Mouse (Mus musculus) forebrain, postnatal 0 days (tissue): Measurements from ENCODE around the gene Rph3al. TPM values are rescaled to one million over a fixed set of nuclear protein-coding genes. Genes with fewer than 3 reads are reported as not detected.
A peak's percentile ranks its signal among the peaks of the same experiment; 100 is the strongest.

Experiments used
- ATAC-seq: fragments of 200-750 bp; cut with Nextera tagmentation; 2 replicates; pipeline ENCODE4 v1.8.0; 2017; ENCODE audit warnings: mild to moderate bottlenecking, moderate library complexity
- DNase-seq: peaks from one replicate; pipeline ENCODE4 v3.0.0-alpha.2; 2015
- H3K27ac ChIP-seq: fragments of 300-500 bp; sonication (generic); 2 replicates; pipeline ENCODE4 v1.5.1; 2014; ENCODE audit warnings: low read depth, mild to moderate bottlenecking, antibody characterized with exemption, low read length, moderate library complexity, mixed read lengths
- H3K27me3 ChIP-seq: fragments of 300-500 bp; sonication (generic); 2 replicates; pipeline ENCODE4 v1.6.1; 2014; ENCODE audit warnings: mild to moderate bottlenecking, low read length, mixed read lengths; ENCODE audit not compliant: insufficient read depth
- H3K36me3 ChIP-seq: fragments of 300-500 bp; sonication (generic); 2 replicates; pipeline ENCODE4 v1.6.1; 2014; ENCODE audit warnings: mild to moderate bottlenecking, moderate library complexity; ENCODE audit not compliant: insufficient read depth
- H3K4me1 ChIP-seq: fragments of 300-500 bp; sonication (generic); 2 replicates; pipeline ENCODE4 v1.6.1; 2014; ENCODE audit warnings: antibody characterized with exemption; ENCODE audit not compliant: insufficient read depth
- H3K4me2 ChIP-seq: fragments of 300-500 bp; sonication (generic); 2 replicates; pipeline ENCODE4 v1.6.1; 2014; ENCODE audit warnings: low read depth, mild to moderate bottlenecking, moderate library complexity
- H3K4me3 ChIP-seq: fragments of 300-500 bp; sonication (generic); 2 replicates; pipeline ENCODE4 v1.5.1; 2014; ENCODE audit warnings: low read depth, low read length, mixed read lengths
- H3K9ac ChIP-seq: fragments of 300-500 bp; sonication (generic); 2 replicates; pipeline ENCODE4 v1.6.1; 2014; ENCODE audit warnings: mild to moderate bottlenecking
- H3K9me3 ChIP-seq: fragments of 300-500 bp; sonication (generic); 2 replicates; pipeline ENCODE4 v1.6.1; 2016; ENCODE audit warnings: low read length
- CTCF ChIP-seq: sonication (generic); IDR thresholded peaks from 2 replicates; pipeline ENCODE4 v1.5.1; 2016; ENCODE audit warnings: antibody characterized with exemption, control low read depth, low read depth
- WGBS: fragments of 180-500 bp; shearing (Covaris S2); extraction: QIAGEN DNeasy Blood & Tissue Kit; methylation state at CpG from one replicate; pipeline ENCODE4 v1.1.7; 2014; 5-methylcytosine and 5-hydroxymethylcytosine counted together
- polyA plus RNA-seq: library from polyadenylated mRNA; unstranded; fragments of >200 nt; fragmentation: Nextera tagmentation; extraction: Ambion mirVana; gene quantifications from 2 replicates; pipeline ENCODE4 v1.2.1, GENCODE M21; 2015
- total RNA-seq: library from RNA; depleted of rRNA; stranded (reverse); fragments of >200 nt; gene quantifications from 2 replicates; pipeline ENCODE4 v1.2.3, GENCODE M21; 2014; rRNA removed

The Rph3al gene
- 1.4 and 1.9 TPM in 2 replicates for total RNA-seq
- polyA plus RNA-seq: 1.5 and 2.4 TPM in 2 replicates

- H3K4me1 ChIP-seq: no peaks in the 10 kb centered on the region
- TF ChIP-seq CTCF: no peak
- H3K27ac ChIP-seq: no peak within 1 kb of the TSS; the same call in 1 of the 2 replicates
- H3K9me3 ChIP-seq: no peaks in the 10 kb centered on the region
- no peak within 1 kb of the TSS for H3K9ac ChIP-seq
- no peak for ATAC-seq
- no peak within 1 kb of the TSS for H3K4me2 ChIP-seq
- H3K27me3 ChIP-seq: no peaks in the 10 kb centered on the region
- no peak within 1 kb of the TSS for H3K4me3 ChIP-seq
- no peaks in the 10 kb centered on the region for H3K36me3 ChIP-seq
- WGBS: 69% methylated on average over 6 of the region's 6 CpGs
- DNase-seq: no peak
These were observed at the start of gene Rph3al for GRCm38 (mm10) chr11:75938379-75938906. Rph3al (minus strand) TSS chr11:75938429.

GRCm38 (mm10) chr11:75985948-75986347, 47.7 kb upstream of the Rph3al start:
- Histone ChIP-seq H3K27me3 (no peaks in the 10 kb centered on the region), H3K36me3 (no peaks in the 10 kb centered on the region), H3K27ac (no peak overlapping the region), H3K4me2 (no peak overlapping the region), H3K9ac (no peak overlapping the region), H3K4me1 (no peaks in the 10 kb centered on the region), H3K9me3 (no peaks in the 10 kb centered on the region), H3K4me3 (no peak overlapping the region)
- DNase-seq: no peak
- WGBS: 77% methylated on average over 7 of the region's 7 CpGs
- TF ChIP-seq CTCF: no peak
- ATAC-seq: no peak

GRCm38 (mm10) chr11:75984581-75984980, 46.4 kb upstream of the Rph3al start:
- H3K4me1 ChIP-seq: no peaks in the 10 kb centered on the region
- 71% methylated on average over 1 of the region's 1 CpGs for WGBS
- ATAC-seq (no peak), DNase-seq (no peak)
- no peaks in the 10 kb centered on the region for H3K27me3 ChIP-seq
- no peak for TF ChIP-seq CTCF
- no peak overlapping the region for H3K9ac ChIP-seq
- no peak overlapping the region for H3K4me2 ChIP-seq
- H3K27ac ChIP-seq: no peak overlapping the region
- no peaks in the 10 kb centered on the region for H3K36me3 ChIP-seq
- no peak overlapping the region for H3K4me3 ChIP-seq
- H3K9me3 ChIP-seq: no peaks in the 10 kb centered on the region

- 61% methylated on average over 4 of the region's 4 CpGs for WGBS
- no peaks in the 10 kb centered on the region for H3K4me1 ChIP-seq
- peak; percentile 39; the same call in 1 of the 2 replicates for TF ChIP-seq CTCF
- no peak overlapping the region for H3K27ac ChIP-seq
- no peak overlapping the region for H3K4me2 ChIP-seq
- no peaks in the 10 kb centered on the region for H3K27me3 ChIP-seq
- no peaks in the 10 kb centered on the region for H3K9me3 ChIP-seq
- no peaks in the 10 kb centered on the region for H3K36me3 ChIP-seq
- no peak overlapping the region for H3K9ac ChIP-seq
- ATAC-seq: no peak
- no peak for DNase-seq
- H3K4me3 ChIP-seq: no peak overlapping the region
These were observed 45.0 kb upstream of the Rph3al start for GRCm38 (mm10) chr11:75983194-75983593.

- 53% methylated on average over 2 of the region's 2 CpGs for WGBS
- Histone ChIP-seq H3K9ac (no peak overlapping the region), H3K36me3 (no peaks in the 10 kb centered on the region), H3K27ac (no peak overlapping the region), H3K4me2 (no peak overlapping the region), H3K9me3 (no peaks in the 10 kb centered on the region), H3K4me1 (no peaks in the 10 kb centered on the region), H3K27me3 (no peaks in the 10 kb centered on the region), H3K4me3 (no peak overlapping the region)
- no peak for ATAC-seq
- no peak for TF ChIP-seq CTCF
- DNase-seq: no peak
These were observed 42.2 kb upstream of the Rph3al start for GRCm38 (mm10) chr11:75980413-75980812.

GRCm38 (mm10) chr11:75978051-75978450, 39.8 kb upstream of the Rph3al start:
- DNase-seq (no peak), ATAC-seq (no peak)
- no peaks in the 10 kb centered on the region for H3K9me3 ChIP-seq
- H3K27ac ChIP-seq: no peak overlapping the region
- H3K9ac ChIP-seq: no peak overlapping the region
- H3K4me1 ChIP-seq: no peaks in the 10 kb centered on the region
- no peaks in the 10 kb centered on the region for H3K27me3 ChIP-seq
- H3K4me2 ChIP-seq: no peak overlapping the region
- H3K4me3 ChIP-seq: no peak overlapping the region
- TF ChIP-seq CTCF: no peak
- WGBS: 85% methylated on average over 6 of the region's 6 CpGs
- H3K36me3 ChIP-seq: no peaks in the 10 kb centered on the region

- Histone ChIP-seq H3K27ac (no peak overlapping the region), H3K27me3 (no peaks in the 10 kb centered on the region), H3K4me2 (no peak overlapping the region), H3K36me3 (no peaks in the 10 kb centered on the region), H3K9ac (no peak overlapping the region), H3K4me3 (no peak overlapping the region), H3K4me1 (no peaks in the 10 kb centered on the region), H3K9me3 (no peaks in the 10 kb centered on the region)
- no peak for TF ChIP-seq CTCF
- whole genome bisulfite sequencing: 75% methylated on average over 8 of the region's 8 CpGs
- ATAC-seq (no peak), DNase-seq (no peak)
These were observed 38.5 kb upstream of the Rph3al start for GRCm38 (mm10) chr11:75976748-75977147.
